Mouse (Mus musculus) stomach, postnatal 0 days (tissue): ENCODE results near the gene Smg6. TPM values are rescaled to one million over a fixed set of nuclear protein-coding genes. Genes with fewer than 3 reads are reported as not detected.

ENCODE experiments used
- ATAC-seq: fragments of 200-750 bp; cut with Nextera tagmentation; 2 replicates; pipeline ENCODE4 v1.8.0; 2017; ENCODE audit not compliant: low FRiP score, low TSS enrichment
- DNase-seq: peaks from one replicate; pipeline ENCODE4 v3.0.0-alpha.2; 2016; ENCODE audit warnings: low spot score
- H3K27ac ChIP-seq: fragments of 300-500 bp; sonication (generic); replicated peaks from 2 replicates; pipeline ENCODE4 v1.5.1; 2014; ENCODE audit warnings: mild to moderate bottlenecking, control low read depth
- H3K27me3 ChIP-seq: fragments of 300-500 bp; sonication (generic); 2 replicates; pipeline ENCODE4 v1.6.1; 2014; ENCODE audit warnings: low read length; ENCODE audit not compliant: control insufficient read depth, insufficient read depth
- H3K36me3 ChIP-seq: fragments of 300-500 bp; sonication (generic); 2 replicates; pipeline ENCODE4 v1.6.1; 2014; ENCODE audit warnings: low read length, mixed read lengths; ENCODE audit not compliant: control insufficient read depth, insufficient read depth
- H3K4me1 ChIP-seq: fragments of 300-500 bp; sonication (generic); replicated peaks from 2 replicates; pipeline ENCODE4 v1.6.1; 2014; ENCODE audit warnings: antibody characterized with exemption; ENCODE audit not compliant: control insufficient read depth, insufficient read depth
- H3K4me2 ChIP-seq: fragments of 300-500 bp; sonication (generic); replicated peaks from 2 replicates; pipeline ENCODE4 v1.6.1; 2014; ENCODE audit warnings: low read depth, mild to moderate bottlenecking, control low read depth, moderate library complexity
- H3K4me3 ChIP-seq: fragments of 300-500 bp; sonication (generic); 2 replicates; pipeline ENCODE4 v1.5.1; 2014; ENCODE audit warnings: low read depth, low read length, control low read depth
- H3K9ac ChIP-seq: fragments of 300-500 bp; sonication (generic); 2 replicates; pipeline ENCODE4 v1.6.1; 2014; ENCODE audit warnings: mild to moderate bottlenecking, low read length, control low read depth, mixed read lengths
- H3K9me3 ChIP-seq: fragments of 300-500 bp; sonication (generic); 2 replicates; pipeline ENCODE4 v1.6.1; 2016; ENCODE audit warnings: low read length; ENCODE audit not compliant: control insufficient read depth
- CTCF ChIP-seq: IDR thresholded peaks from 2 replicates; pipeline ENCODE4 v1.5.1; 2016; ENCODE audit warnings: antibody characterized with exemption, low read depth, mild to moderate bottlenecking, moderate library complexity
- EP300 ChIP-seq: optimal IDR thresholded peaks from 2 replicates; pipeline ENCODE3; 2016; ENCODE audit warnings: antibody characterized with exemption
- WGBS: fragments of 180-500 bp; shearing (Covaris S2); extraction: QIAGEN DNeasy Blood & Tissue Kit; methylation state at CpG from one replicate; pipeline ENCODE4 v1.1.7; 2014; 5-methylcytosine and 5-hydroxymethylcytosine counted together
- polyA plus RNA-seq: library from polyadenylated mRNA; unstranded; fragments of >200 nt; fragmentation: Nextera tagmentation; extraction: Ambion mirVana; gene quantifications from 2 replicates; pipeline ENCODE4 v1.2.1, GENCODE M21; 2015

The Smg6 gene
- polyA plus RNA-seq, 1 experiment from 2014 or later = 6.1 TPM

- H3K27me3 ChIP-seq = no peaks in the 10 kb centered on the region
- no peaks in the 10 kb centered on the region for H3K36me3 ChIP-seq
- H3K4me3 ChIP-seq = no peak overlapping the region
- no peak overlapping the region for H3K4me2 ChIP-seq
- H3K9me3 ChIP-seq = no peaks in the 10 kb centered on the region
- peaks cover 6% of the 10 kb centered on the region for H3K4me1 ChIP-seq
- no peak overlapping the region for H3K9ac ChIP-seq
- TF ChIP-seq CTCF = no peak
- no peak for TF ChIP-seq EP300
- 15% methylated on average over 5 of the region's 5 CpGs for WGBS
- DNase-seq (no peak), ATAC-seq (peak; percentile 85)
- H3K27ac ChIP-seq = peak overlapping the region; percentile 88
These were observed 128.7 kb downstream of the Smg6 start for GRCm38 (mm10) chr11:75054184-75054877.

DNA sequence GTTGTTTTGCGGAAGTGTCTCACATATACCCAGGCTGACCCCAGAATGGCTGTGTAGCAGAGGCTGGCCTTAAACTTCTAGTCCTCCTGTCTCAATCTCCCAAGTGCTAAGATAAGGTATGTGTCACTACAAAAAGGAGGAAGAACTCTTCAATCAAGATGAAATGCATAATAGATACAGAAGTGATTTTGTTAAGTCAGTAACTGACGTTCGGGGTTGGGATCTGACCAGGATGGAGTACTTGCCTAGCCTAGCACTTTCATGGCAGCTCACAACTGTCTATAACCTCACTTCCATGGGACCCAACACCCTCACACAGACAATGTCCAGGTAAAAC, 129.2 kb downstream of the Smg6 start:
- H3K9ac ChIP-seq = no peak overlapping the region
- H3K27me3 ChIP-seq = no peaks in the 10 kb centered on the region
- TF ChIP-seq CTCF (no peak), EP300 (no peak)
- no peaks in the 10 kb centered on the region for H3K9me3 ChIP-seq
- no peak overlapping the region for H3K4me2 ChIP-seq
- H3K36me3 ChIP-seq = no peaks in the 10 kb centered on the region
- no peak for DNase-seq
- H3K4me1 ChIP-seq = peaks cover 5% of the 10 kb centered on the region
- H3K27ac ChIP-seq = peak overlapping the region; percentile 88
- H3K4me3 ChIP-seq = no peak overlapping the region
- WGBS = 71% methylated on average over 3 of the region's 3 CpGs
- ATAC-seq = no peak

GRCm38 (mm10) chr11:75062650-75063049, 137.0 kb downstream of the Smg6 start:
- DNase-seq (no peak), ATAC-seq (no peak)
- no peaks in the 10 kb centered on the region for H3K9me3 ChIP-seq
- 93% methylated on average over 6 of the region's 6 CpGs for WGBS
- no peak overlapping the region for H3K9ac ChIP-seq
- H3K27ac ChIP-seq = no peak overlapping the region
- H3K27me3 ChIP-seq = no peaks in the 10 kb centered on the region
- TF ChIP-seq CTCF (no peak), EP300 (no peak)
- H3K4me2 ChIP-seq = no peak overlapping the region
- no peaks in the 10 kb centered on the region for H3K36me3 ChIP-seq
- H3K4me3 ChIP-seq = no peak overlapping the region
- no peaks in the 10 kb centered on the region for H3K4me1 ChIP-seq

DNA sequence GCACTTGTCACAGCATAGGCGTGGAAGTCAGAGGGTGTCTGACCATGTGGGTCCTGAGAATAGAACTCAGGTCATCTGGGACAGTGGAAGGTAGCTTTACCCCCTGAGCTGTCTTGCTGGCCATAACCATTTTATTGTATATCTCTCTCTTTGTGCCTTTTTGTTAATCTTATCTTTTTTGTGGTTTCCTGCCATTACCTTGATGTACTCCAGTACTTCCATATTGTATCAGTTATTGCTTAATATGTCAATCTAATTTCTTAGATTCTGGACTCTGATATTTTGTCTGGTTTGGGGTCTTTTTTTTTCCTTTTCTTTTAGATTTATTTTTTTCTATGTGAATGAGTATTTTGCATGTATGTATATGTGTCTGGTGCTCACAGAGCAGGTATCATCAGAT, 138.6 kb downstream of the Smg6 start:
- ATAC-seq = no peak

GRCm38 (mm10) chr11:75071352-75071751, 145.7 kb downstream of the Smg6 start:
- WGBS = 71% methylated on average over 3 of the region's 3 CpGs
- Histone ChIP-seq H3K36me3 (no peaks in the 10 kb centered on the region), H3K9ac (no peak overlapping the region), H3K4me3 (no peak overlapping the region), H3K27me3 (no peaks in the 10 kb centered on the region), H3K4me2 (no peak overlapping the region), H3K9me3 (no peaks in the 10 kb centered on the region), H3K4me1 (no peaks in the 10 kb centered on the region), H3K27ac (no peak overlapping the region)
- TF ChIP-seq EP300 (no peak), CTCF (no peak)
- ATAC-seq (no peak), DNase-seq (no peak)

More for the DNA sequence above, 138.6 kb downstream of the Smg6 start:
- Histone ChIP-seq H3K27me3 (no peaks in the 10 kb centered on the region), H3K36me3 (no peaks in the 10 kb centered on the region), H3K9ac (no peak overlapping the region), H3K4me1 (no peaks in the 10 kb centered on the region), H3K4me2 (no peak overlapping the region), H3K4me3 (no peak overlapping the region), H3K9me3 (no peaks in the 10 kb centered on the region), H3K27ac (no peak overlapping the region)
- 97% methylated on average over 1 of the region's 1 CpGs for WGBS
- TF ChIP-seq EP300 (no peak), CTCF (no peak)
- DNase-seq = no peak

DNA sequence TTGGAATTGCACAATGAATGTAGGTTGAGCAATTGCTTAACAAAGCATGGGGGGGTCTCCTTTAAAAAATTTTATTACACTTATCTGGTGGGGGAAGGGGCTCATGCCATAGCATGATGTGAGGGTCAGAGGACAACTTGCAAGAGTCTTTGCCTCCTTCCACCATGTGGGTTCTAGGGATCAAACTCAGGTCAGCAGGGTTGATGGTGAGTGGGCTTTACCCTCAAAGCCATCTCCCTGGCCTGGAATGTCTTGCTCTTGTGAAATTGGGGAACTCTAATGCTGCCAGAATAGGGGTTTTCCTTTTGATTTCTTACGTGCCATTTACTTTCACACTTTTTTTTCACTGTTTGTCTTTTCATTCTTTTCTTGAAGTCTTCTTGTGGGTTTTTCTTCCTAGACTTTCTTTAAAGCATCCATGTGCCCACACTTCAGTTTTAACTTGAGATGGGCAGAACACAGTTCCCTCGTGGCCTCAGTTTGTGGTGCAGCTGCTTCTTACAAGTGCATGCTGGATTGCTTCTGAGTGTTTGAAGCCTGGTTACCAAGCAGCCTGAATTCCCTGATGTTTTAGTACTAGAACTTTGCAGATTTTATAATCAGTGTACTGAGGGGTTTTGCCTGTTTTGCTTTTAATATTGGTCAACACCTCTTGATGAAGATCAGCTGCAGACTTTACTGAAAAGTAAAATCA, 147.5 kb downstream of the Smg6 start:
- H3K36me3 ChIP-seq = no peaks in the 10 kb centered on the region
- no peaks in the 10 kb centered on the region for H3K9me3 ChIP-seq
- H3K4me1 ChIP-seq = no peaks in the 10 kb centered on the region
- H3K27ac ChIP-seq = no peak overlapping the region
- no peak overlapping the region for H3K4me3 ChIP-seq
- no peaks in the 10 kb centered on the region for H3K27me3 ChIP-seq
- 44% methylated on average over 2 of the region's 2 CpGs for WGBS
- H3K9ac ChIP-seq = no peak overlapping the region
- DNase-seq (no peak), ATAC-seq (no peak)
- no peak for TF ChIP-seq CTCF
- TF ChIP-seq EP300 = no peak
- no peak overlapping the region for H3K4me2 ChIP-seq
